Mouse (Mus musculus) ES-E14 (cell line): ENCODE data around the gene Commd3.

Source experiments
- CHD2 ChIP-seq: IDR thresholded peaks from 2 replicates; pipeline ENCODE4 v1.6.1; 2014; ENCODE audit warnings: mild to moderate bottlenecking, low read depth, low read length, inconsistent platforms
- ZC3H11A ChIP-seq: IDR thresholded peaks from 2 replicates; pipeline ENCODE4 v1.6.1; 2012; ENCODE audit warnings: low read depth, mild to moderate bottlenecking, inconsistent platforms, low read length, borderline replicate concordance
- ZNF384 ChIP-seq: IDR thresholded peaks from 2 replicates; pipeline ENCODE4 v1.6.1; 2012; ENCODE audit warnings: low read depth, low read length, inconsistent platforms

DNA sequence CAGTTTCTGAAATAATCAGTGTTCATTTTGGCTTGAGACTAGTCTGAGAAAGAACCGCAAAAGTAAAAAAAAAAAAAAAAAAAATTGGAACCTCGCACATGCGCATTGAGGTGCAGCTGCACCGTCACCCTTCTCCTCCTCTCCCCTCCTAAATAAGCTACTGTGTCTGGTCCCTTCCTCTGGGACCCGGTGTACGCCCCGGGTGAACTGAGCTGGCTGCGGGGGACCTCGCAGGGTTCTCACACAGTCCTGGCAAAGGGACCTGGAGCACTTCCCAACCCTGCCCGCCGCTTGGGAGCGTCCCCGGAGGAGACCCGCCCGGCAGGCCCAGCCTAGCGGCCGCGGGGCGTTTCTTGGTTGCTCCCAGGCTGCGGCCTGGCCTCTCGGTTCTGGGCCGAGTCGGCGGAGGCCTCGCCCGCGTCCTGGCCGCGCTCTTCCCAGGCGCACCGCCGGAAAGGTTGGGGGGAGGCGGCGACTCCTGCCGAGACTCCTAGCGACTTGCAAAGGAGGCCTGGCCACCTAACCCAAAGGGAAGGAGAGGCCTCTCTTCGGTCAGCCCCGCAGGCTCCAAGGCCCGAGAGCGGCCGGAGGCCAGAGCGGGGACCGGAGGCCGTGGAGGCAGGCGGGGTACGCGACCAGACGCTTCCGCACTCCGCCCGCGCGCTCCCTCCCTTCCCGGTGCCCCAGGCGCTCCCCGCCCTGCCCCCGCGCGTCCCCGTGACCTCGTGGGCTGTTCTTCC lies 21.9 kb downstream of the Commd3 start, which contains the start of gene Spag6:
- peak; percentile 99 for TF ChIP-seq ZNF384
- no peak for TF ChIP-seq CHD2
- TF ChIP-seq ZC3H11A = no peak
